Mouse (Mus musculus) limb, embryonic 14.5 days (tissue): ENCODE results near the gene Morn4. TPM values are rescaled to one million over a fixed set of nuclear protein-coding genes. Genes with fewer than 3 reads are reported as not detected.

ENCODE experiments used
- ATAC-seq: fragments of 200-750 bp; cut with Nextera tagmentation; 2 replicates; pipeline ENCODE4 v1.8.0; 2017; ENCODE audit warnings: low read depth, moderate number of reproducible peaks, moderate TSS enrichment; ENCODE audit not compliant: low FRiP score
- DNase-seq: peaks from one replicate; pipeline ENCODE4 v3.0.0-alpha.2; 2015; ENCODE audit warnings: low spot score
- H3K27ac ChIP-seq: fragments of 300-500 bp; sonication (generic); replicated peaks from 2 replicates; pipeline ENCODE4 v1.5.1; 2014; ENCODE audit warnings: low read depth, mild to moderate bottlenecking, low read length, moderate library complexity, mixed read lengths
- H3K27me3 ChIP-seq: fragments of 300-500 bp; sonication (generic); 2 replicates; pipeline ENCODE4 v1.6.1; 2014; ENCODE audit warnings: low read length, mixed read lengths; ENCODE audit not compliant: control insufficient read depth, insufficient read depth
- H3K36me3 ChIP-seq: fragments of 300-500 bp; sonication (generic); 2 replicates; pipeline ENCODE4 v1.6.1; 2014; ENCODE audit warnings: mild to moderate bottlenecking, low read length, moderate library complexity, mixed read lengths; ENCODE audit not compliant: control insufficient read depth, insufficient read depth
- H3K4me1 ChIP-seq: fragments of 300-500 bp; sonication (generic); 2 replicates; pipeline ENCODE4 v1.6.1; 2014; ENCODE audit warnings: antibody characterized with exemption, low read length, mixed read lengths; ENCODE audit not compliant: control insufficient read depth, insufficient read depth
- H3K4me2 ChIP-seq: fragments of 300-500 bp; sonication (generic); replicated peaks from 2 replicates; pipeline ENCODE4 v1.6.1; 2014; ENCODE audit warnings: low read depth, mild to moderate bottlenecking, low read length, moderate library complexity; ENCODE audit not compliant: severe bottlenecking
- H3K4me3 ChIP-seq: fragments of 300-500 bp; sonication (generic); replicated peaks from 2 replicates; pipeline ENCODE4 v1.5.1; 2014; ENCODE audit warnings: low read length
- H3K9ac ChIP-seq: fragments of 300-500 bp; sonication (generic); 2 replicates; pipeline ENCODE4 v1.6.1; 2014; ENCODE audit warnings: mild to moderate bottlenecking, low read depth, low read length, moderate library complexity; ENCODE audit not compliant: severe bottlenecking
- H3K9me3 ChIP-seq: fragments of 300-500 bp; sonication (generic); 2 replicates; pipeline ENCODE4 v1.6.1; 2016; ENCODE audit warnings: low read length; ENCODE audit not compliant: control insufficient read depth
- POLR2A ChIP-seq: fragments of 200-500 bp; IDR thresholded peaks from 2 replicates; pipeline ENCODE4 v1.8.0; 2012; ENCODE audit warnings: inconsistent platforms, mild to moderate bottlenecking, moderate library complexity, borderline replicate concordance; ENCODE audit not compliant: insufficient read depth, insufficient read length; ENCODE audit errors: extremely low read depth
- WGBS: fragments of 180-500 bp; shearing (Covaris S2); extraction: QIAGEN DNeasy Blood & Tissue Kit; methylation state at CpG from one replicate; pipeline ENCODE4 v1.1.7; 2014; 5-methylcytosine and 5-hydroxymethylcytosine counted together
- polyA plus RNA-seq, 2 experiments: library from polyadenylated mRNA; depleted of rRNA in 1 of 2; stranded (reverse) in 1 of 2; unstranded in 1 of 2; fragments of >200 nt; fragmentation: Nextera tagmentation in 1 of 2; extraction: Ambion mirVana in 1 of 2; gene quantifications; 2 replicates each; pipeline versions ENCODE4 v1.2.1 to v1.2.3; 2012 to 2014

Morn4 gene
- polyA plus RNA-seq, 2 experiments: 20.0 to 22.8 TPM

DNA sequence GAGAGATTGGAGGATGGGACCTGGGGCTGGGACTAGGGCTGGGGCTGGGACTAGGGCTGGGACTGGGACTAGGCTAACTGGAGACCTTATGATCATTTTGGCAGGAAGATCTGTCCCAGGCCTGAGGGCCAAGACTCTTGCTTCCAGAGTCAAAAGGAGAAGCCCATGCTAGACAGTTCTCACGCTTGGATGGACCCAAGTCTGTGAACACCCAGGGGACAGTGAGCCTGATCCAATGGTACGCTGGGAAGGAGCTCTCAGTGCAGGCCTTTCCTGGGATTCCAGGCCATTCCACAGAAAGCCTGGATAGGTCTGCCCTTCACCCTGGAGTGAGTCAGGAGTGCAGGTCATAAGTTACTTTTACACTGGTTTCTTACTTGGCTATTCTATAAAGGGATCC lies 11.1 kb downstream of the Morn4 start:
- H3K9ac ChIP-seq: no peak overlapping the region
- ATAC-seq (no peak), DNase-seq (no peak)
- no peak overlapping the region for H3K27ac ChIP-seq
- no peaks in the 10 kb centered on the region for H3K9me3 ChIP-seq
- no peak overlapping the region for H3K4me3 ChIP-seq
- peaks cover 14% of the 10 kb centered on the region; the same call in 1 of the 2 replicates for H3K36me3 ChIP-seq
- H3K4me1 ChIP-seq: no peaks in the 10 kb centered on the region
- 85% methylated on average over 2 of the region's 2 CpGs for WGBS
- H3K27me3 ChIP-seq: no peaks in the 10 kb centered on the region
- TF ChIP-seq POLR2A: no peak
- no peak overlapping the region for H3K4me2 ChIP-seq

DNA sequence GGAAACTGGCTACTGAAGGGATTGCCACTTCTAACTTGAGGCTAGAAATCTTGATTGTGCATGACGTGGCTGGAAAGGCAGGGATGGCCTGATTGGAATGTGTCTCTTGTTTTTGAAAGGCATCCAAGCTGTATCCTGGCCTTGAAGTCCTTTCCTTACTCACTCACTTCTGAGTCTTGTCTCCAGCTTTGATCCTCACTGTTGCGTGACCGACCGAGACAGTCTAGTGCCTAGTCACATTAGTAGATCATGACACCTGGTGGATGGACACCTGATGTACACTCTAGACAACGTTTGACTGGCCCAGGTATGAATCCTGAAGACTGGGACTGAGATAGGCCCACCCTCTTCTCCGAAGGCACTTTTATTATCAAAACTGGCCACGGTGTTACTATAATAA lies 13.4 kb downstream of the Morn4 start:
- TF ChIP-seq POLR2A: no peak
- DNase-seq: no peak
- WGBS: 78% methylated on average over 7 of the region's 7 CpGs

DNA sequence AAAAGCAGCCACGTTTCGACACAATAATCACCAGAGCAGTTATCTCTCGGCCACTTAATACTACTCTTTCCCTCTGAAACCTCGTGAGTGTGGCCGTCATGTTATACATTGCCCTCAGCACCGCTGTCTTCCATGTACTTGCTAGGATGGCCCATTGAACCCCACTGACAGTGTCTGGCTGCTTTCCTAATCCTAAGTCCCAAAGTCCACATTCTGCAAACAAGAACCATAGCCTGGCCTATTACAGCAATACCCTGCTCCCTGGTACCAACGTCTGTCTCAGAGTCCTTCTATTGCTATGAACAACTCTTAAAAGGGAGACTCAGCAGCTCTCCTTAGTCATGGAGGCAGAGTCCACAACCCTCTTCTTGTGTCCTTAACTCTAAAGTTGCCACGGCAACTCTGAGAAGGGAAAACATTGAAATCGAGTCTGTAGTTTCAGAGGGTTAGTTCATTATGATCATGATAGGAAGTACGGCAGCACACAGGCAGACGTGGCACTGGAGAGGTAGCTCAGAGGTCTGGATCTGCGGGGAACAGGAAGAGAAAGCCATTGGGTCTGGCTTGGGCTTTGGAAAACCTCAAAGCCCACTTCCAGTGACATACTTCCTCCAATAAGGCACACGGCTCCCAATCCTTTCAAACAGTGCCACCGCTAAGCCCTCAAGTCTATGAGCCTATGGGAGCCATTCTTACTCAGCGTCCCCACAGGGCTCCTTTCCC lies 14.1 kb downstream of the Morn4 start:
- DNase-seq (no peak), ATAC-seq (no peak)
- no peak overlapping the region for H3K4me3 ChIP-seq
- 81% methylated on average over 15 of the region's 15 CpGs for WGBS
- no peaks in the 10 kb centered on the region for H3K27me3 ChIP-seq
- no peak overlapping the region for H3K4me2 ChIP-seq
- H3K36me3 ChIP-seq: peaks cover 14% of the 10 kb centered on the region; the same call in 1 of the 2 replicates
- no peaks in the 10 kb centered on the region for H3K4me1 ChIP-seq
- H3K9ac ChIP-seq: no peak overlapping the region
- no peaks in the 10 kb centered on the region for H3K9me3 ChIP-seq
- no peak for TF ChIP-seq POLR2A
- H3K27ac ChIP-seq: no peak overlapping the region

More for the DNA sequence above, 13.4 kb downstream of the Morn4 start:
- H3K4me3 ChIP-seq: no peak overlapping the region
- H3K9me3 ChIP-seq: no peaks in the 10 kb centered on the region
- H3K27me3 ChIP-seq: no peaks in the 10 kb centered on the region
- H3K36me3 ChIP-seq: peaks cover 14% of the 10 kb centered on the region; the same call in 1 of the 2 replicates
- H3K4me1 ChIP-seq: no peaks in the 10 kb centered on the region
- H3K27ac ChIP-seq: no peak overlapping the region
- H3K4me2 ChIP-seq: no peak overlapping the region
- no peak for ATAC-seq
- H3K9ac ChIP-seq: no peak overlapping the region

DNA sequence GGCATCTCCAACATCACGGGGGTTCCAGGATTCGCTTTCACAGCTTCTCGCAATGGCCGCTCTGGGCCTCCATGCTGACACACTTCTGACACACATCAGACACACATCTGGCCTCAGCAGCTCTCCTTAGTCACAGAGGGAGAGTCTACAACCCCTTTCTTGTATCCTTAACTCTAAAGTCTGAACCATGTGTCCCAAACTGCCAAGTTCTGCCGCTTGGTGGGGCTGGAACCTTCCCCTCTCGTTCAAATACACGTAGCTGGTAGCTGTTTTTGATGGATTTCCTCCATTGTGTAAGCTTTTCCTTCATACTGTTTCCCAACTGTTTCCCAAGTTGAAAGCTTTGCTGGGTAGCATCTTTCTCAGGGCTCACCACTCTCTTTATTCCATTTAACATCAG lies 14.9 kb downstream of the Morn4 start:
- H3K9ac ChIP-seq: no peak overlapping the region
- no peak for TF ChIP-seq POLR2A
- no peak overlapping the region for H3K4me3 ChIP-seq
- no peaks in the 10 kb centered on the region for H3K9me3 ChIP-seq
- H3K4me2 ChIP-seq: no peak overlapping the region
- no peaks in the 10 kb centered on the region for H3K27me3 ChIP-seq
- no peak overlapping the region for H3K27ac ChIP-seq
- ATAC-seq: no peak
- peaks cover 14% of the 10 kb centered on the region; the same call in 1 of the 2 replicates for H3K36me3 ChIP-seq
- WGBS: 68% methylated on average over 7 of the region's 7 CpGs
- DNase-seq: no peak
- H3K4me1 ChIP-seq: no peaks in the 10 kb centered on the region

DNA sequence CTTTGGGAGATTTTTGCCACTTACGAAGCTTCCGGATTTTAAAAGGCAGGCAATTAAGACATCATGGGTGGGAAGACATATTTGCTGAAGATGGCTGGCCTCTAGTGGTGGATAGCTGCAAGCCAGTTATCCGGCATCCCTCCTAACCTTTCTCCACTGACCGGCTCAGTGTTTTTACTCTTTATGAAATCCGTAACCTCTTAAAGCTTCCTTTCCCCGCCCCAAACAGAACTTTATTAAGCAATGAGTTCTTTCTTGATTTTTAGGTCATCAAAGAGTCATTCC lies 17.0 kb downstream of the Morn4 start:
- WGBS: 61% methylated on average over 6 of the region's 6 CpGs
- no peak for ATAC-seq
- no peaks in the 10 kb centered on the region for H3K27me3 ChIP-seq

More for the DNA sequence above, 17.0 kb downstream of the Morn4 start:
- Histone ChIP-seq H3K4me3 (no peak overlapping the region), H3K36me3 (no peaks in the 10 kb centered on the region), H3K4me1 (no peaks in the 10 kb centered on the region), H3K27ac (no peak overlapping the region), H3K4me2 (no peak overlapping the region), H3K9me3 (no peaks in the 10 kb centered on the region), H3K9ac (no peak overlapping the region)
- no peak for TF ChIP-seq POLR2A
- DNase-seq: no peak
